Mouse (Mus musculus) kidney, postnatal 25 days (tissue): ENCODE results near the gene Rbm47.
"Not testable (repeated sequence)": the region's sequence is repeated elsewhere in the genome, so short reads cannot be mapped to it uniquely, and the experiment has no call there.

Experiments used
- DNase-seq, 2 experiments: peaks; one replicate each; pipeline ENCODE4 v3.0.0; 2021; ENCODE audit warnings: mixed read lengths in 2 of 2

Rbm47 gene

GRCm38 (mm10) chr5:66014437-66014836 lies 158.5 kb downstream of the Rbm47 start:
- peak; percentile 67 to 87 for DNase-seq

DNA sequence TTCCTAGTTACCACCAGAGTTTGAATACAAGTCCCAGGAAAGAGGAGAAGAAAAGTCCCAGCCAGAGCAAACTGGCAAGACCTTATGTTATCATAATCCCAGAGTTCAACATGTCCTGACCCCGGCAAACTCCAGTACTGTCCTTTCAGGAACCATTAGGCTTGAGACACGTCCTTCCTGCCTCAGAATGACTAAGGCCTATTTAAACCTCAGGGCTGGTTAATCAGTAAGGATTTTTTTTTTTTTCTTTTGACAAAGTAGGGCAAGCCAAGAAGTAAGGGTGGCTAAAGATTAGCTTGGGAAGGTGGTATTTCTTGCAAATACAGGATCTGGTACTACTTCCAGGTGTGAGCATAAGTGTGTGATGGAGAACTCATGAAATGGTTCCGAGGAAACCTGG lies 158.9 kb downstream of the Rbm47 start:
- peak; percentile 57 to 82 for DNase-seq

- no peak for DNase-seq
Measured at GRCm38 (mm10) chr5:66008245-66008967, 164.5 kb downstream of the Rbm47 start.

- DNase-seq: peak; percentile 54 to 84
Measured at GRCm38 (mm10) chr5:66005041-66005678, 167.8 kb downstream of the Rbm47 start.

- no peak for DNase-seq
Measured at GRCm38 (mm10) chr5:66004134-66004925, 168.6 kb downstream of the Rbm47 start, which contains the start of gene 9130230L23Rik. TSS of gene 9130230L23Rik (minus strand) at chr5:66004285.

DNA sequence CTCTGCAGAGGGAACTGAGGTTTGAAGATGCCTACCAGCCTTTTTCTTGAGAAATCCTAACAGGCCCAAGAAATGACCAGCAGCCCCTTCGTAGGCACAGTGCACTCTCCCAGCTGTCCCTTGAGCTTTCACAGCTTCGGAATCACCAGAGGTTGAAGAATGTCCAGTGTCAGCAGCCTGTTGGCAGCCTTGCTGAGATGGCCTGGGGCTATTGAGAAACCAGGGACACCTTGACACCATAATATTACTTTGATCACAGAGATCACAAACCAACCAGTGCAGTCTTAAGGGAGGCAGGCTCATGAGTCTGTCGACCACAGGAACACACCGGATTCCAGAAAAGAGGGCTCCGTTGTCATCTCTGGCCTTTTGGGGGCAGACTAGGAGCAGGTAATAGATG lies 171.7 kb downstream of the Rbm47 start:
- no peak for DNase-seq

DNA sequence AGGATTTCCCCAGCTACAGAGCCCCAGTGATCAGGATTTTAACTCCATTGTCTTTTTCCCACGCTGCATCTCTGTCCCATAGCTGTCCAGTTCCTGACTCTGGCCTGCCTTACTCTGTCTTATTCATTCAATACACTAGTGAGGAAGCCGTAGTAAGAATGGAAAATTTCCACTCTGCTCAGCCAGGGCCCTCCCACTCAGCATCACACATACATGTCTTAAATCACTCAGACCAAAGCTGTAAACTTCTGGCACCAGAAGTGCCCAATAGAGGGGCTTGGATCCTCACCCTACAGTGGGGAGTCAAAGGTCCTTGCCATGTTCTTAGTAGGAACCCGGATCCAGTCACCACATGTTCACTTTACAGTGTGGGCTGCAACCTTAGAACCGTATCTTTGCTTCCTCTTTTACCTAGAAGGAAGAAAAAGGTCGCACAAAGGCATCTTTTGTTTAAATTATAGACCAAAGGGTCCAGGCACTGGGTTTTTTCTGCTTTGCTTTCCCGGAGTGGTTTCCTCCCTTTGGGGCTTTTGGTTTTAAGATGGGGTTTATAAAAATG lies 172.3 kb downstream of the Rbm47 start:
- DNase-seq: no peak

GRCm38 (mm10) chr5:66000074-66000473 lies 172.8 kb downstream of the Rbm47 start:
- peak; percentile 87 to 94 for DNase-seq

DNA sequence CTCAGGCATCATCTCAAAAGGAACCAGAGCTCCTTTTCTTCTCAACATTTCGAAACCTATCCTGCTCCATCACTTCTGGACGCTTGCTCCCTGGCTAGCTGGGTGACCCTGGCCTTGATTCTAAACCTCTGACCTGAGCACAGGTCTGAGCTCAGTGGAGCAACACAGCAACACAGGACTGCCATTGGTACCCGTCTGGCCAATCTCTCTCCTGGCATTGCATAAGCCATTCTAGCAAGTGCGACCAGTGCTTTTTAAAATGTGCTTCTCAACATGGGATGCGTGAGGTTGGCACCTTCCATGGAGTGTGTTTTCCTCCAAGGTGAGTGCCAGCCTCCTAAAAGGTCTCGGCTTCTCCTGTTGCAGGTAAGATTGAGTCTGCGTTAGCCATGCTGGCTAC lies 173.8 kb downstream of the Rbm47 start:
- DNase-seq: no peak

GRCm38 (mm10) chr5:65997813-65998212 lies 175.1 kb downstream of the Rbm47 start:
- DNase-seq: no peak

DNA sequence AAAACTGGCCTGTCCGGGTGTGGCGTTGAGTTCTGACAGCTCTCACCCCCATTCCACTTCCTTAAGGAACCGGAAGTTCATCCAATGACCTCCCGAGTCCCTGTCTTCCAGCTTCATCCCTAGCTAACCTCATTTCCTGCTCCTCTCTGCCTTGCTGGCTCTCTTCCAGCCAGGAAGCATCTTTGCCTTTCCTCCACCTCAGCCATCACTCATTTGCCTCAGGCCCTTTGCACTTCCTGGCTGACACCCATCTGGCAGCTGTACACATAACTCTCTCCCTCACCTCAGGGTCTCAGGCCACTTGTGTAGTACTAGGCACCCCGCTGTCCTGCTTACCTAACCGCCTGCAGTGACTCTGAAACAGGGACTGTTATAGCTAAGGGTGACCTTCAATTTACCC lies 178.3 kb downstream of the Rbm47 start:
- DNase-seq: peak; percentile 76 to 81

- no peak for DNase-seq
Measured at GRCm38 (mm10) chr5:65991191-65991590, 181.7 kb downstream of the Rbm47 start.

GRCm38 (mm10) chr5:65987004-65987403 lies 185.9 kb downstream of the Rbm47 start:
- not testable (repeated sequence) for DNase-seq

DNA sequence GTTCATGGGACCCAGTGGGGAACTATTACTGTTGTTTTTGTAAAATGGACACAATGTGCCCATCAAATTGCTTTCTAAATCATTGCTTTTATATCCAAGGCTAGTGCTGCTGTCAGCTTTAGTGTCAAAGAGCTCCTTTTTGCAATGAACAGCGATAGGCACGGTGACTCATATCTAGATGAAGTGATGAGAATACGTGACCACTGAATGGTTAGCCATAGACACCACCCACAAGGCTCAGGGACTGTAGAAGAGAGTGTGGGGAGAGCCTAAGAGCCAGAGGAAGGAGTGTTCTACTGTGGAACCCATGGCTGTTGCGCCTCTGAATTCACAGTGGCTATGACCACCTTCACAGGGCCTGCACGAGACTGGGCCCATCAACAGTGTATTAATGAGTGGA lies 186.5 kb downstream of the Rbm47 start:
- no peak for DNase-seq

DNA sequence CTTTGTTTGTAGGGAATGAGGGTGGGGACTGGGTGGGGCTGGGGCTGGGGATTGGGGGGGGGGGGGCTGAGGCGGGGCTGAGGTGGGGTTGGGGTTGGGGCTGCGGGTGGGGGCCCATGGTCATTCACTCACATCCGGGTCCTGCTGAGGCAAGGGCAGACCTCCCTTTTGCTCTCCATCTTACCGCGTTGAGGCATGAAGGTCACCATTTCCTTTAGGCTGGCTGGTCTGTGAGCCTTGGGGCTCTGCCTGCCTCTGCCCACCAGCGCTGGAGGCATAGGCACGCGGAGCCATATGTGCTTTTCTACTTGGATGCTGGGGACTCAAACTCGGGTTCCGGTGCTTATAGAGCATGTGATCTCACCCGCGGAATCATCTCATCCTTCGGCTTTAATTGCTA lies 197.2 kb downstream of the Rbm47 start:
- DNase-seq: no peak

DNA sequence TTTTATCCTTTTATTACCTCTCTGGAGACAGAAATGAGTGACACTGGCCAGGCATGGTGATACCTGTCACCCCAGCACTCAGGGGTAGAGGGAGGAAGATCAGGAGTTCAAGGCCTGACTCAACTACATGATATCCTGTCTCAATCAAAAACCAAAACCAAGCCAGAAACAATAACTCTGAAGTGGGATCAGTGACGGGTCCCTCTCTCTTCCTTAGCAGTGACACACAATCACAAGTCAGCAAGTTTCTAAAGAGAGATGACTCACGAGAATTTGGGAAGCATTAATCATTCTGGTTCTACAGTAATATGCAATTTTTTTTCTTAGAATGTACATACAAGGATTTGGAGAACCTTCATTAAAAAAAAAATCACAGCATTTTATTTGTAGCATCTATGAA lies 199.7 kb downstream of the Rbm47 start:
- no peak for DNase-seq

GRCm38 (mm10) chr5:65968004-65968403 lies 204.9 kb downstream of the Rbm47 start:
- no peak for DNase-seq

- DNase-seq: no peak
Measured at GRCm38 (mm10) chr5:65967091-65967490, 205.8 kb downstream of the Rbm47 start.
